Mouse (Mus musculus): Measurements from ENCODE around the gene D430042O09Rik.

- TF ChIP-seq FOSL1 (IDR thresholded peaks at IDR 0.05; ENCODE audit: insufficient read depth, low read length, poor library complexity, severe bottlenecking), result no peak
- TF ChIP-seq MYOG (IDR thresholded peaks at IDR 0.05; ENCODE audit: control insufficient read depth, extremely low read depth, insufficient read length), result no peak
- no peak for TF ChIP-seq MAX (IDR thresholded peaks at IDR 0.05)
- TF ChIP-seq CTCF (IDR thresholded peaks at IDR 0.05; ENCODE audit: control insufficient read depth, insufficient read depth, insufficient read length), result no peak
- no peak for TF ChIP-seq USF1 (IDR thresholded peaks at IDR 0.05; ENCODE audit: low read depth)
- TF ChIP-seq MYOD1 (IDR thresholded peaks at IDR 0.05; ENCODE audit: control insufficient read depth, insufficient read length, low read depth), result no peak
These were observed 9.9 kb downstream of the D430042O09Rik start for GRCm38 (mm10) chr7:125717612-125718011.
